22 mouse cellular contexts compared by ENCODE assay signal in the genomic region with DNA sequence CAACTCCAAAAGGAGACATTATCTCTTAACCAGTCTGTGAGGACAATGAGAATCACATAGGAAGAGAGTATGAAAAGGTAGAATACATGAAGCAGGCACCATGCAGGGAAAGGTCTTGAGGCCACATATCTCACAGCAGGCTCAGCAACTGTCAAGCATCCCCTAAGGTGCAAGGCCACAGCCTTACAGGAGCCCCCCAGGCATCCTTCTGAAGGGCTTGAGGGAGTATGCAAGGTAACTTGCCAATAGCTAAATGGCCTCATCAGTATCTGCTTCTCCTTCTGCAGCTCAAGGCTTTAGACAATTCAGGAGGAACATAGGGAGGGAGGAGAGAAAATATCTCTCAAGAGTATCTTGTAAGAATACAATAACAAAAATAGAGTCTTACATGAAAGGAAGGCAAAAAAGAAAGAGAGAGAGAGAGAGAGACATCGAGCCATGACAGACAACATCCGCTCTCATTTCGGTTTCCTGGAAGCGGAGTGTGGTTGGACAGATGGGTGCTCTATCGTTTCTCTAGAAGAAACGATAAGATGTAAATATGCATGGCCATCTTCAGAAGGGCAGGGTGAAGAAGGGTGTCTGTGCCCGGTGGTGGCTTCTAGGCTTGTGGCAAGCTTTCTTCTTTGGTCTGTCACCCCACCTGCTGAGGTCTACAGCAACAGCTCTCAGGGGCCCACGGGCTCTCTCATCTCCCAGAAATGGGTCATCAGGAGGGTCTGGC.
A peak's percentile ranks its signal among the peaks of the same experiment; 100 is the strongest.
DNase-seq lines count a peak whose midpoint lies in the region; ATAC-seq lines count a peak whose summit lies in the region.
"Had no signal": no experiment of that assay in that cellular context is flagged by ENCODE, and none has a peak within 500 bp of the region (broad histone marks: within the 10 kb centered on the region; RNA-seq: fewer than 3 reads in every experiment).

No protein-coding gene starts in this region.

- no peaks in the 10 kb centered on the region for H3K27me3 ChIP-seq in hindbrain, embryonic 14.5 days (ENCODE audit: control insufficient read depth, insufficient read depth, low read length)
- H3K27me3 ChIP-seq: CH12.LX; forebrain, embryonic 12.5 days; hindbrain, embryonic 13.5 days; liver, embryonic 12.5 days; stomach, embryonic 15.5 days had no signal

- H3K27ac ChIP-seq in hindbrain, embryonic 14.5 days: no peak overlapping the region
- H3K27ac ChIP-seq: embryonic facial prominence, embryonic 10.5 days; forebrain, embryonic 12.5 days; hindbrain, embryonic 13.5 days; limb, embryonic 10.5 days; liver, embryonic 12.5 days; stomach, embryonic 15.5 days had no signal

- no peak overlapping the region for H3K9ac ChIP-seq in hindbrain, embryonic 14.5 days
- H3K9ac ChIP-seq: forebrain, embryonic 12.5 days; hindbrain, embryonic 13.5 days; liver, embryonic 12.5 days; stomach, embryonic 15.5 days had no signal

- H3K4me2 ChIP-seq in hindbrain, embryonic 14.5 days (replicated peaks): no peak overlapping the region
- H3K4me2 ChIP-seq: forebrain, embryonic 12.5 days; hindbrain, embryonic 13.5 days; liver, embryonic 12.5 days; stomach, embryonic 15.5 days had no signal

- 93% methylated on average over 8 of the region's 8 CpGs for WGBS in hindbrain, embryonic 14.5 days

- no peaks in the 10 kb centered on the region for H3K36me3 ChIP-seq in hindbrain, embryonic 14.5 days (replicated peaks; ENCODE audit: control insufficient read depth, insufficient read depth)
- H3K36me3 ChIP-seq: embryonic facial prominence, embryonic 10.5 days; forebrain, embryonic 12.5 days; hindbrain, embryonic 13.5 days; limb, embryonic 10.5 days; liver, embryonic 12.5 days; stomach, embryonic 15.5 days had no signal

- no peak for ATAC-seq in hindbrain, embryonic 14.5 days (ENCODE audit: low FRiP score)
- ATAC-seq: intestine, embryonic 16.5 days; liver, embryonic 12.5 days had no signal

- no peak overlapping the region for H3K4me3 ChIP-seq in hindbrain, embryonic 14.5 days (replicated peaks; ENCODE audit: low read length)
- H3K4me3 ChIP-seq: embryonic facial prominence, embryonic 10.5 days; forebrain, embryonic 12.5 days; hindbrain, embryonic 13.5 days; limb, embryonic 10.5 days; liver, embryonic 12.5 days; stomach, embryonic 15.5 days had no signal

- no peaks in the 10 kb centered on the region for H3K9me3 ChIP-seq in hindbrain, embryonic 14.5 days (ENCODE audit: control insufficient read depth, low read length)
- H3K9me3 ChIP-seq: embryonic facial prominence, embryonic 10.5 days; forebrain, embryonic 12.5 days; hindbrain, embryonic 13.5 days; limb, embryonic 10.5 days; liver, embryonic 12.5 days; stomach, embryonic 15.5 days had no signal

- H3K4me1 ChIP-seq in hindbrain, embryonic 14.5 days (replicated peaks; ENCODE audit: control insufficient read depth, insufficient read depth, low read length): 0 out of 2 replicates have a peak, but pooled peaks cover 3% of the 10 kb centered on the region
- H3K4me1 ChIP-seq: embryonic facial prominence, embryonic 10.5 days; forebrain, embryonic 12.5 days; limb, embryonic 10.5 days; liver, embryonic 12.5 days; stomach, embryonic 15.5 days had no signal

- peak; percentile 25 to 33 for DNase-seq in spleen, postnatal 36 days (ENCODE audit: low spot score in 2 of 2)
- DNase-seq in spleen, postnatal 4 days (ENCODE audit: low spot score in 2 of 2): no peak
- peak; percentile 88 for DNase-seq in induced T-regulatory cell, adult 2 months (ENCODE audit: low read depth)
- DNase-seq in thymus, postnatal 10 days (ENCODE audit: low spot score in 2 of 2): peak; percentile 73 to 85
- no peak for DNase-seq in cerebellum, adult 9-11 months
- DNase-seq in hindbrain, embryonic 14.5 days (ENCODE audit: low spot score): no peak
- DNase-seq in right cerebral cortex, postnatal 14 days: no peak
- DNase-seq: adrenal gland, postnatal 36 days; cerebellum, adult 8-10 months; gastrocnemius, postnatal 25 days; heart, postnatal 10 days; kidney, postnatal 36 days; lung, adult 2 months; lung, postnatal 4 days had no signal

Comparison
In these comparisons a context has a peak if more than half of its experiments do, and no peak if none do; other contexts are left out.
1. DNase-seq: peak in spleen, postnatal 36 days (2 of 2), induced T-regulatory cell, adult 2 months (single experiment) and thymus, postnatal 10 days (2 of 2); none in spleen, postnatal 4 days (0 of 2), cerebellum, adult 9-11 months (single experiment), hindbrain, embryonic 14.5 days (single experiment) and right cerebral cortex, postnatal 14 days (single experiment).